Mouse (Mus musculus) C2C12 (cell line): ENCODE measurements at regions not wholly inside any gene's neighbourhood (a gene's known extent, or its start where the extent isn't known, plus 50 kb on each side); places are given as distances from the start of the nearest gene placed in this dataset.

ENCODE experiments used
- H3K27me3 ChIP-seq: one replicate; pipeline ENCODE4 v1.6.1; 2011; ENCODE audit not compliant: control insufficient read depth, insufficient read depth, insufficient read length
- H3K36me3 ChIP-seq: one replicate; pipeline ENCODE4 v1.6.1; 2011; ENCODE audit not compliant: control insufficient read depth, insufficient read depth
- H3K4me3 ChIP-seq: one replicate; pipeline ENCODE4 v1.5.1; 2011; ENCODE audit warnings: mild to moderate bottlenecking, control low read depth; ENCODE audit not compliant: poor library complexity, insufficient read depth, severe bottlenecking
- H3K79me2 ChIP-seq: one replicate; pipeline ENCODE4 v1.6.1; 2011; ENCODE audit not compliant: control insufficient read depth, insufficient read depth
- H3K79me3 ChIP-seq: one replicate; pipeline ENCODE4 v1.6.1; 2011; ENCODE audit warnings: low read depth, control low read depth
- H3ac ChIP-seq: one replicate; pipeline ENCODE3; 2011; ENCODE audit warnings: low read depth; ENCODE audit not compliant: control insufficient read depth, insufficient read length
- CEBPB ChIP-seq: IDR thresholded peaks from one replicate; pipeline ENCODE4 v1.6.1; 2011; ENCODE audit warnings: low read depth, mild to moderate bottlenecking, control low read depth, moderate library complexity
- CTCF ChIP-seq: IDR thresholded peaks from one replicate; pipeline ENCODE4 v1.5.1; 2011; ENCODE audit not compliant: control insufficient read depth, insufficient read depth, insufficient read length
- FOSL1 ChIP-seq: IDR thresholded peaks from one replicate; pipeline ENCODE4 v1.8.0; 2011; ENCODE audit warnings: mild to moderate bottlenecking, low read length; ENCODE audit not compliant: poor library complexity, insufficient read depth, severe bottlenecking
- MAX ChIP-seq: IDR thresholded peaks from one replicate; pipeline ENCODE4 v1.6.1; 2011; ENCODE audit warnings: mild to moderate bottlenecking, control low read depth
- MYOD1 ChIP-seq: IDR thresholded peaks from one replicate; pipeline ENCODE4 v1.6.1; 2011; ENCODE audit warnings: low read depth; ENCODE audit not compliant: control insufficient read depth, insufficient read length
- MYOG ChIP-seq: IDR thresholded peaks from one replicate; pipeline ENCODE4 v1.6.1; 2011; ENCODE audit not compliant: control insufficient read depth, insufficient read length; ENCODE audit errors: extremely low read depth
- USF1 ChIP-seq: IDR thresholded peaks from one replicate; pipeline ENCODE4 v1.6.1; 2011; ENCODE audit warnings: low read depth, mild to moderate bottlenecking, control low read depth, moderate library complexity

DNA sequence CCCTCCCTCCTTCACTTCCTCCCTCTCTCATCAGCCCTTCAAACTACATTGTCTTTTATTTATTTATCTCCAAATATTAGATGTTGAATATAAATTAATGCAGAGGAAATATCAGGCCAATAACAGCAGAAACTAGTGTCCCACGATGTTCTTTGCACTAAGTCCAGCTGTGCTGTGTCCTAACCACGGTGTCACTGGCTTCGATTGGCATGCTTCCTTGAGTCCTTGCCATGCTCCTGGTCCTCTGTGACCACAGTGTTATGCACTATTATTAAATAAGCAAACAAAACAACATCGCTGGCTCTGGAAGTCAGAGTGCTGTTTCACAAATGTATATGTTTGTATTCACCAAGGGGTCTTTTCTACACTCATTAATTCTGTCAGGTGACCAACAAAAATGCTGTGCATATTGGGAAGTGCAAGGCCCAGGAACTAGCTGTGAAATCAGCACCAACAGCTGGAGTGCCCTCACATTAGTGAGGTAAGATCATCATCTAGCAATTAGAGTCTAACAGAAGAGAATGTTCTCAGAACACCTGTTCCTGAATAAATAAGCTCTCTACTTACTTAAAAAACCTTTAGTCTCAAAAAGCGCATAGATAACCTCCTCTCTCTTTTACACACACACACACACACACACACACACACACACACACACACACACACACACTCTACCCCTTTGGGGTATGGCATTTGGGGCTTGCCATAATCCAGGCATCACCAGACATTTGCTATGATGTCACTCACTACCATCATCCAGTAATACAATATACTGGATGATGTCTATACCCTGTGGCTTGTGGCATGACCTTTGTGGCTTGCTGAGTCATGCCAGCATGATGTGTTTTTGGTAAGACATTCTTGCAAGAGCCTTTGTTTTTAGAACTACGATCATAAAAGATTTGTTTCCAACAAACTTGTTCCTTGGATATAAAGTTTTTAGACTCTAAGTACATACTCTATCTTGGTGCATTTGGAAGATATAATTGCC, 81.9 kb upstream of the Rgs2 start:
- Histone ChIP-seq H3K27me3 (no peaks in the 10 kb centered on the region), H3K79me2 (no peaks in the 10 kb centered on the region), H3ac (no peak overlapping the region), H3K79me3 (no peaks in the 10 kb centered on the region), H3K4me3 (no peak overlapping the region), H3K36me3 (no peaks in the 10 kb centered on the region)
- TF ChIP-seq MYOG: no peak
- no peak for TF ChIP-seq CEBPB
- peak; percentile 72 for TF ChIP-seq MYOD1
- TF ChIP-seq USF1: peak; percentile 9
- no peak for TF ChIP-seq MAX
- TF ChIP-seq CTCF: no peak
- TF ChIP-seq FOSL1: peak; percentile 81

DNA sequence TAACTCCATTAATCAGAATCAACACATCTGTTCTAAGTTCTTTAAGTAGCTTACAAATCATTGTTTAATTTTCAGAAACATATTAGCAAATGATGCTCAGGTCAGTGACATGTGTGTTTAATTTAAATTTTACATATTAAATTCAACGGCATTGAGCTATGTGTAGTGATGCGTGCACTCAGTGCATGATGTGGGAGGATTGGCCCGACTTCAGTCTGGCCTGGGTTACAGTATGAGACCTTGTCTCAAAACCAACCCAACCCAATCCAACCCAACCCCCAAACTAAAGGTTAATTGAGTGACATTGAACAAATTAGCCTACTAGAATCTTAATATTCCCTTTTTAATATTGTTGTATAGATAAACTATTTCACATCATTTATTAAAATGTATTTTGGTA, 75.0 kb upstream of the Rgs2 start:
- no peaks in the 10 kb centered on the region for H3K27me3 ChIP-seq
- no peak overlapping the region for H3ac ChIP-seq
- H3K79me2 ChIP-seq: no peaks in the 10 kb centered on the region
- H3K79me3 ChIP-seq: no peaks in the 10 kb centered on the region
- no peaks in the 10 kb centered on the region for H3K36me3 ChIP-seq
- H3K4me3 ChIP-seq: no peak overlapping the region
- TF ChIP-seq MYOG: no peak
- no peak for TF ChIP-seq USF1
- TF ChIP-seq CEBPB: no peak
- TF ChIP-seq FOSL1: no peak
- TF ChIP-seq CTCF: no peak
- TF ChIP-seq MAX: no peak
- no peak for TF ChIP-seq MYOD1

- Histone ChIP-seq H3K27me3 (no peaks in the 10 kb centered on the region), H3ac (no peak overlapping the region), H3K79me2 (no peaks in the 10 kb centered on the region), H3K4me3 (no peak overlapping the region), H3K79me3 (no peaks in the 10 kb centered on the region), H3K36me3 (no peaks in the 10 kb centered on the region)
- TF ChIP-seq CTCF (no peak), CEBPB (no peak), MAX (no peak), FOSL1 (no peak), USF1 (no peak), MYOD1 (no peak)
These were observed 74.5 kb upstream of the Rgs2 start for GRCm38 (mm10) chr1:144078446-144078845.

DNA sequence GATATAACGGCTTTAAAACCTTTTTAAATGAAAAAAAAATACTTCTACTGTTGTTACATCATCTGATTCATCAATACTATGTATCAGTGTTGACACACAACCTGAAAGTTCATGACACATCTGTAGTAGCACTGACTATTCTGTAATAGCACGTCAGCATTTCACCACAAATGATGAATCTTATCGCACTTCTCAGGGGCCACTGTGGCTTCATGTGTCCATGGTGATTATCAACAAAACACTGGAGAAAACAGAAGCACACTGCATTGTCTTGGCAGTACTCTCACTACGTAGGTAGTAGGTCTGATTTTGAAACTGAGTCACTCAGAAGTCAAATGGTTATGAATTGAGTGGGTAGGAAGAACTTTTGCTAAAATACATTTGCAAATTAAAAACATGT, 72.0 kb upstream of the Rgs2 start:
- no peak overlapping the region for H3ac ChIP-seq
- no peaks in the 10 kb centered on the region for H3K79me3 ChIP-seq
- no peak overlapping the region for H3K4me3 ChIP-seq
- no peaks in the 10 kb centered on the region for H3K27me3 ChIP-seq
- no peak for TF ChIP-seq FOSL1
- no peak for TF ChIP-seq CEBPB
- no peak for TF ChIP-seq MYOD1
- TF ChIP-seq MAX: no peak
- no peak for TF ChIP-seq MYOG
- TF ChIP-seq CTCF: no peak
- TF ChIP-seq USF1: no peak
- H3K36me3 ChIP-seq: no peaks in the 10 kb centered on the region
- no peaks in the 10 kb centered on the region for H3K79me2 ChIP-seq

- Histone ChIP-seq H3K36me3 (no peaks in the 10 kb centered on the region), H3K27me3 (no peaks in the 10 kb centered on the region), H3K79me2 (no peaks in the 10 kb centered on the region), H3K79me3 (no peaks in the 10 kb centered on the region), H3ac (no peak overlapping the region), H3K4me3 (no peak overlapping the region)
- TF ChIP-seq CTCF (no peak), MAX (no peak), USF1 (no peak), CEBPB (no peak), MYOG (no peak), FOSL1 (no peak), MYOD1 (no peak)
These were observed 57.3 kb upstream of the Rgs2 start for GRCm38 (mm10) chr1:144061283-144061682.
